Mouse (Mus musculus): ENCODE results near the gene Slc22a14.

DNA sequence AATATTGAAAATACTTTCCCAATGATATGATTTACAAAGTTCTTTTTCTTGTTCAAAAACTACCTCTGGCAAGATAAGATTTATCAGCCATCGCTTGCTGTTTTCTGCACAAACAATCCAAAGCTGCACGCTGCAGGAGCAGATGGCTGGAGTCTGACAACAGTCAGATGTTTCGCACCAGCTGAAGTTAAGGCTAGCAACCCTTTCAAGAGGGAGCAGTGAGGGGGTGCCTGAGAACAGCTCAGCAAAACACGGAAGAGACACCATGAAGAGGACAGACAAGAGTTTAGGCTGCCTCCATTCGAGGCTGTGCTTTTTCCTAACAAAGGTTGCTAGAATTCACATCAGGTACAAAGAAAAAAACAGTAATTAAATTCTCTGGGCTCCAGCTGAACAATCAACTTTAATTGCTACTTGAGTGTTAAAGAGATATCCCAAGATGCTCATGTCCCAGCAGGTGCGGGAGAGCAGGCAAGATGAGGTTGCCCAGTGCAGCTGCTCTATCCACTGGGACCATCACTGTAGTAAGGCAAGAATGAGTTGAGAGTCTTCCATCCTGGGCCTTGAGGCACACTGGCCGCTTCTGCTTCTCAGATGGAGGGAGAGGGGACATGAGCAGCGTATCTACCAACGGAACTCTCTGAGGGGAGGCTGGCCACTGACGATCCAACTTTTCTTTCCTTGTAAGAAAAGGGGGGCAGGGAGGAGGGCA lies 124.9 kb downstream of the Slc22a14 start:
- TF ChIP-seq CTCF (IDR thresholded peaks at IDR 0.05; ENCODE audit: extremely low read depth, insufficient read length, insufficient replicate concordance, low read depth, low read length), result no peak
- TF ChIP-seq POLR2A (IDR thresholded peaks at IDR 0.05; ENCODE audit: low read depth, low read length), result no peak
